Mouse (Mus musculus): ENCODE measurements around the gene Afap1l2. TPM values are rescaled to one million over a fixed set of nuclear protein-coding genes. Genes with fewer than 3 reads are reported as not detected.

Afap1l2 gene
- polyA plus RNA-seq (2015; fragmentation: Nextera tagmentation; extraction: Ambion mirVana) = 10.0 TPM in 2 replicates

DNA sequence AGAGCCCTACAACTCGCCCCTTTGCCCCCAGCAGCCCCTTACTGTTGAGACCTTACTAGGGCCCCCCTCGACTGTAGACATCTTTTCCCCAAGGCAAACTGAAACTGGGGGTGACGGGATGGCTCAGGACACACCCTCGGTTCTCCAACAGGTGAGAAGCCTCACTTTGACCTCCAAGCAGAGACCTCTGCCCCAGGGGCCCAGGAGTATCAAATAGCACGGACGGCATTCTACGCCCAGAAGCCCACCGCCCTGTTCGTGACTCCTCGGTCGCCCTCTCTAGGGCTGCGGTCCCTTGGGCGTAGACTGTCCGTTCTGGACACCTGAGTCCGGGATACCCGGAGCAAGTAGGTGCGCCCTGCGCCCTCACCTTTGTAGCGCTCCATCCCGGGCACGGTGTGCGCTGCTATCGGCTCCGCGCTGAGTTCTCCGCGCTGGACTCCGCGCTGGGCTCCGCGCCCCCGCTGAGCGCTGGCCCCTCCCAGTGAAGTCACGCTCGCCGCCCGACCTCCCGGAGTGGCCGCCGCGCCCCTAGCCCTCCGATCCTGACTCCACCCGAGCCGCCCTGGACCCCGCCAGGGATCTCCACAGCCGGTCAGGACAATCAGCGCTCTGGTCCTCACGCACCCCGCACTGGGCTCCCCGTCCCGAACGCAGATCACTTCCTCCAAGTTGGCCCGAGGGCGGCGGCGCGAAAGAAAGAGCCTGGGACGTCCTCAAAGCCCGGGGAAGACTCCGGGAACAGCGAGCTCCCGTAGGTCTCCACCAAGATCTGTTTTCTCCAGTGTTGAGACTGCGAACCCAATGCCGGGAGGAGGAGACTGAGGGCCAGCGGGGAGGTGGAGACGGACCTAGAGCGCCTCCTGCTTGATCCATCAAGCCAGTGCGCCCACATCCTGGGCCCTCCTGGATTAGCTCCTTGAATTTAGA, at the start of gene Afap1l2:
TSS of gene Afap1l2 (minus strand) at position 448 of the 930 bp plus-strand sequence.

GRCm38 (mm10) chr19:56873816-56874600, 134.0 kb downstream of the Afap1l2 start, which contains the start of gene Vwa2:
TSS of gene Vwa2 (plus strand) at chr19:56874249.

Other genes starting within 250 kb of the Afap1l2 start
- gene Ccdc186, start 186.0 kb downstream of the Afap1l2 start, polyA plus RNA-seq (2015; fragmentation: Nextera tagmentation; extraction: Ambion mirVana) = 12.5 and 13.4 TPM in 2 replicates
- gene Tdrd1, start 182.0 kb downstream of the Afap1l2 start, polyA plus RNA-seq (2015; fragmentation: Nextera tagmentation; extraction: Ambion mirVana) = 0.38 and 0.49 TPM in 2 replicates
- 0.46 TPM in 1 of 2 replicates, not detected in the other for gene Vwa2, start 134.0 kb downstream of the Afap1l2 start, polyA plus RNA-seq (2015; fragmentation: Nextera tagmentation; extraction: Ambion mirVana)

Data from skeletal muscle tissue, postnatal 0 days (tissue).